Mouse (Mus musculus): ENCODE data around the gene Zdhhc17.

DNA sequence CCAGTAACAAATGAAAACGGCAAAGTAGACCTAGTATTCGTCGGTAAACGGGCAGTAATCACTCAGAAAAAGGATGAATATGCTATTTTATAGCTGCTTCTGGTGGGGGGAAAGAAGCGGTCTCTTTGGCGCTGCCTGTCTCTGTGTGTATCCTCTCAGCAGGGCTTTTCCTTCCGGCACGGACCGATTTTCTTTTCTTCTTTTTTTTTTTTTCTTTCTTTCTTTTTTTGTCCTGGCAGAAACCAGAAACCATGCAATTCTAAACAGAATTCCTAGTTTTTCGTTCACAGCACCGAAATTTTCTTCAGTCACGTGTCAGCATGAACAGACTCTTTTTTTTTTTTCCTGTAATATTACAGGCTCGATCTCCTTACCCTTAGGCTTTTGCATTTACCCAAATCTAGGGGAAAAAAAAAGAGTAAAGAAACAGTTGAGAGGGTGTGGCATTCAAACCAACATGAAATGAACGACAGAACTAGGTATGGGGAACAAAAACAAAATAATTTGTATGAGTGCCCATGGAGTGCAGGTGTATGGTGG, 1.4 kb upstream of the Zdhhc17 start:
- TF ChIP-seq TAL1 (IDR thresholded peaks at IDR 0.05; ENCODE audit: low read length) (no peak), GATA1 (IDR thresholded peaks at IDR 0.05; ENCODE audit: low read length) (no peak)
